Mouse (Mus musculus) left cerebral cortex, adult 8-10 months (tissue): ENCODE measurements at regions not wholly inside any gene's neighbourhood (a gene's known extent, or its start where the extent isn't known, plus 50 kb on each side); places are given as distances from the start of the nearest gene placed in this dataset.

ENCODE experiments used
- DNase-seq, 2 experiments: peaks; one replicate each; pipeline ENCODE4 v3.0.0; 2022; ENCODE audit warnings: low spot score in 2 of 2

- no peak for DNase-seq
Observed at GRCm38 (mm10) chr7:129814149-129814860, 222.6 kb downstream of the Wdr11 start.

GRCm38 (mm10) chr7:129818833-129819232 lies 227.2 kb downstream of the Wdr11 start:
- DNase-seq, result no peak

- no peak for DNase-seq
Observed at GRCm38 (mm10) chr7:129819651-129820050, 228.0 kb downstream of the Wdr11 start.

GRCm38 (mm10) chr7:129828970-129829369 lies 237.3 kb downstream of the Wdr11 start:
- DNase-seq, result no peak

- DNase-seq, result no peak
Observed at GRCm38 (mm10) chr7:129832830-129833229, 241.2 kb downstream of the Wdr11 start.

- peak in 1 of 2 experiments; percentile 27 for DNase-seq
Observed at GRCm38 (mm10) chr7:129842303-129843122, 250.8 kb downstream of the Wdr11 start.

GRCm38 (mm10) chr7:129847136-129847535 lies 255.5 kb downstream of the Wdr11 start:
- DNase-seq, result no peak

- DNase-seq, result no peak
Observed at GRCm38 (mm10) chr7:129853596-129853995, 261.9 kb downstream of the Wdr11 start.

GRCm38 (mm10) chr7:129854942-129855341 lies 263.3 kb downstream of the Wdr11 start:
- no peak for DNase-seq

GRCm38 (mm10) chr7:129862966-129863365 lies 271.3 kb downstream of the Wdr11 start:
- no peak for DNase-seq

- DNase-seq, result no peak
Observed at GRCm38 (mm10) chr7:129865536-129865935, 273.9 kb downstream of the Wdr11 start.

- no peak for DNase-seq
Observed at GRCm38 (mm10) chr7:129872208-129872790, 280.6 kb downstream of the Wdr11 start.

- DNase-seq, result no peak
Observed at GRCm38 (mm10) chr7:129876202-129876851, 284.7 kb downstream of the Wdr11 start.

GRCm38 (mm10) chr7:129876852-129877223 lies 285.2 kb downstream of the Wdr11 start:
- DNase-seq, result no peak

- DNase-seq, result no peak
Observed at GRCm38 (mm10) chr7:129896291-129896690, 304.6 kb downstream of the Wdr11 start.

GRCm38 (mm10) chr7:129897511-129897910 lies 305.8 kb downstream of the Wdr11 start:
- no peak for DNase-seq

- no peak for DNase-seq
Observed at GRCm38 (mm10) chr7:129902256-129902655, 310.6 kb downstream of the Wdr11 start.

GRCm38 (mm10) chr7:129903126-129903525 lies 311.5 kb downstream of the Wdr11 start:
- no peak for DNase-seq

GRCm38 (mm10) chr7:129906131-129906530 lies 314.5 kb downstream of the Wdr11 start:
- DNase-seq, result no peak

- no peak for DNase-seq
Observed at GRCm38 (mm10) chr7:129908826-129909225, 317.2 kb downstream of the Wdr11 start.

- no peak for DNase-seq
Observed at GRCm38 (mm10) chr7:129909730-129910129, 318.1 kb downstream of the Wdr11 start.

- DNase-seq, result no peak
Observed at GRCm38 (mm10) chr7:129910826-129911225, 319.2 kb downstream of the Wdr11 start.
